In the genomic region with DNA sequence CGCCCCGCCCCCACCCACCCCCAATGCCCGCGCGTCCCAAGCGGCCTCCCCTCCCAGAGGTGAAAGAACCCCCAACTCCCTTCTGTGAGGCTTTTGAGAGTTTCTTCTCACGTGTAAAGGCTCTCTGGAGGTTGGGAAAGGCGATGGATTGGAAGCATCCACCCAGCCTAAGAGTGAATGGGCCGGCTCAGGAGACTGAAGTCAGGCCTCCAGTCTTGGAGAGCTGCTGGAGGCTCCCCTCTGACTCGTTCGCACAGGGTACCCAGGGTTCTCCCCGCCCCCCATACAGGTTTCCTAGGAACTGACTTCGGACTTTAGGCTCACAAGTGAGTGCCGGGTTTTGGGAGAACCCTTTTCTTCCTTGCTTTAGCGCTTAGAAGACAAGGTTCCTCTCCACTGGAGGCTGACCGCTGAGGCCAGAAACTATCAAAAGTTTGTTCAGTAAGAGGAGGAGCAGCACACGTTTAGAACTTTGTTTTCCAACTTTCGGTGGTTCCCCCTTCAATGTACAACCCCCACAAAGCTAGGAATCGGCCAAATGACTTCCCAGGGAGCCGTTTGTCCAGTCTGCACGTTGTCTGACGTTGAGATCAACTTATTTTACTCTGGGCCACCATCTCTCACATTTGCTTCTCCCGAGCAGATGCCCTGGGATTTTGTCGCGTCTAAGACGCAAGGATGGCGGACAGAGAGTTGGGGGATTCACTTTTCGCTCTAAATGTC, we compare ENCODE assay signal across 11 mouse cellular contexts. TPM values are rescaled to one million over a fixed set of nuclear protein-coding genes. Genes with fewer than 3 reads are reported as not detected.
DNase-seq lines count a peak whose midpoint lies in the region; ATAC-seq lines count a peak whose summit lies in the region.
"Had no signal": no experiment of that assay in that cellular context is flagged by ENCODE, and none has a peak within 500 bp of the region (broad histone marks: within the 10 kb centered on the region; RNA-seq: fewer than 3 reads in every experiment).

No protein-coding gene starts in this region.

- H3K9me3 ChIP-seq in forebrain, embryonic 14.5 days (replicated peaks; ENCODE audit: control insufficient read depth, low read length): no peaks in the 10 kb centered on the region
- H3K9me3 ChIP-seq in midbrain, embryonic 10.5 days (replicated peaks): no peaks in the 10 kb centered on the region
- H3K9me3 ChIP-seq: stomach, embryonic 15.5 days had no signal

- peak overlapping the region; percentile 81 for H3K27ac ChIP-seq in forebrain, embryonic 14.5 days (ENCODE audit: low read depth, low read length)
- peak overlapping the region; percentile 99 for H3K27ac ChIP-seq in midbrain, embryonic 10.5 days (replicated peaks)
- H3K27ac ChIP-seq: stomach, embryonic 15.5 days had no signal

- peak overlapping the region; percentile 99 for H3K4me2 ChIP-seq in forebrain, embryonic 14.5 days (ENCODE audit: low read length)
- H3K4me2 ChIP-seq: stomach, embryonic 15.5 days had no signal

- peaks cover 24% of the 10 kb centered on the region for H3K4me1 ChIP-seq in forebrain, embryonic 14.5 days (ENCODE audit: control insufficient read depth, insufficient read depth, low read length)
- peaks cover 68% of the 10 kb centered on the region for H3K4me1 ChIP-seq in midbrain, embryonic 10.5 days
- H3K4me1 ChIP-seq: stomach, embryonic 15.5 days had no signal

- 5% methylated on average over 27 of the region's 28 CpGs for WGBS in forebrain, embryonic 14.5 days
- under 1% methylated on average over 28 of the region's 28 CpGs for WGBS in midbrain, embryonic 10.5 days

- intact Hi-C loops in left cerebral cortex, postnatal 4 days (cut with DNase I): loop anchor here (5.0 kb wide), 4 partner anchors 347 to 1738 kb away; no protein-coding TSS in a partner anchor

- no peaks in the 10 kb centered on the region for H3K27me3 ChIP-seq in forebrain, embryonic 14.5 days (replicated peaks; ENCODE audit: control insufficient read depth, insufficient read depth, low read length)
- H3K27me3 ChIP-seq in midbrain, embryonic 10.5 days (ENCODE audit: low read depth, poor library complexity, severe bottlenecking): peaks cover 24% of the 10 kb centered on the region

- peak; percentile 28 for ATAC-seq in forebrain, embryonic 14.5 days
- ATAC-seq in frontal cortex, adult (ENCODE audit: low TSS enrichment): no peak
- ATAC-seq: lung, postnatal 0 days had no signal

- peak; percentile 19 for DNase-seq in left cerebral cortex, postnatal 4 days
- no peak for DNase-seq in left cerebral cortex, adult 8-10 months (ENCODE audit: low spot score in 2 of 2)
- DNase-seq in forebrain, embryonic 14.5 days (ENCODE audit: low spot score): peak; percentile 58
- peak; percentile 76 for DNase-seq in midbrain, embryonic 10.5 days (ENCODE audit: low spot score)
- DNase-seq in lung, postnatal 25 days (ENCODE audit: low spot score): no peak
- no peak for DNase-seq in thymus, postnatal 10 days (ENCODE audit: low spot score in 2 of 2)
- DNase-seq in kidney, adult 11 months: no peak

- peak overlapping the region; percentile 89 for H3K4me3 ChIP-seq in forebrain, embryonic 14.5 days (ENCODE audit: low read depth, low read length)
- H3K4me3 ChIP-seq in midbrain, embryonic 10.5 days: peak overlapping the region; percentile 99
- H3K4me3 ChIP-seq: stomach, embryonic 15.5 days had no signal

- peak overlapping the region; percentile 62 for H3K9ac ChIP-seq in forebrain, embryonic 14.5 days (ENCODE audit: low read length)
- H3K9ac ChIP-seq: stomach, embryonic 15.5 days had no signal

- H3K36me3 ChIP-seq in forebrain, embryonic 14.5 days (ENCODE audit: control insufficient read depth, insufficient read depth, low read length): no peaks in the 10 kb centered on the region
- H3K36me3 ChIP-seq in midbrain, embryonic 10.5 days: peaks cover 34% of the 10 kb centered on the region
- H3K36me3 ChIP-seq: stomach, embryonic 15.5 days had no signal

RNA-seq across cellular contexts. Expression of gene Pou3f2, which starts 8.6 kb away (rescaled TPM):
- total RNA-seq in left cerebral cortex, postnatal 4 days (2021): 10 to 100 TPM; 50.0 to 68.6 TPM
- total RNA-seq in left cerebral cortex, adult 8-10 months (2022): 10 to 100 TPM; 20.5 to 24.2 (median 22.6) TPM
- 22.3 and 36.2 TPM in 2 replicates for polyA plus RNA-seq in forebrain, embryonic 14.5 days (2014; fragmentation: Nextera tagmentation; extraction: Ambion mirVana)
- 47.9 and 58.5 TPM in 2 replicates for polyA plus RNA-seq in midbrain, embryonic 10.5 days (2016; fragmentation: Nextera tagmentation; extraction: Ambion mirVana)
- total RNA-seq: hematopoietic stem cell, adult 5-6 weeks had no signal
- polyA plus RNA-seq: lung, postnatal 0 days had no signal

Comparison
In these comparisons a context has a peak if more than half of its experiments do, and no peak if none do; other contexts are left out.
1. DNase-seq: peak in left cerebral cortex, postnatal 4 days (single experiment), forebrain, embryonic 14.5 days (single experiment) and midbrain, embryonic 10.5 days (single experiment); none in left cerebral cortex, adult 8-10 months (0 of 2), lung, postnatal 25 days (single experiment), thymus, postnatal 10 days (0 of 2) and kidney, adult 11 months (single experiment).